Mouse (Mus musculus) embryo, embryonic 10.5 days (tissue): ENCODE measurements around the gene Il18rap.

Experiments used
- DNase-seq: peaks from one replicate; pipeline ENCODE4 v3.0.0-alpha.2; 2015; ENCODE audit warnings: low spot score

Il18rap gene

DNA sequence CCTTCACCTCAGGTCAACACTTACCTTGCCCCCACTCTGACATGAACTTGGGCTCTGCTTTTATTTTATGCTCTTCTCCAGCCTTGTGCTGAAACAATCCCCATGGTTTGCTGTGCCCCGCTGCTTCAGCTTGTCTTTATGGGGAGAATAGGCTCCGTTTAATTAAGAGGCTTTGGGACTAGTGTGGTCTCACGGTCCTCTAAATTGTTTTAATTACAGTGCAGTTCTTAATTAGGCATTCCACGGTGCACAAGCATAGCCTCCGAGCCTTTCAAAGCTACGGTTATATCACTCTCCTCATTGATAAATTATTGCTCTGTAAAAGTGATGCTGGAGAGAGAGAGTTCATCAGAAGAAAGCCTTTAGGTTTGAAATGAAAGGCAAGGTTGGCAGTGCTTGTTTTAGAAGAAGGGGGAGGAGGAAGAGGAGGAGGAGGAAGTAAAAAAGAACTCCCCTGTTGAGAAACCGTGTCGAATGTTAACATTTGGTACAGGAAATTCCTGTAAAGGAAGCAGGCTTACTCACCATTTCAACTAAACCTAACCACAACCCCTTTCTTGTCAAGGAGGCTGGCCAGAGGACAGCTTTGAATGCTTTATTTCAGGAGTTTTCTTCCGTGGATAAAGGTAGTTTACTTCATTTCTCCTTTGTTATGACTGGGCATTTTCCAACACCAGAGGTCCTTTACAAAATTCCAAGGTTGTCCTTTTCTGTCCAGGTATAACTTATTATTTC, at the start of gene Il18rap:
TSS of gene Il18rap (plus strand) at position 512 of the 735 bp plus-strand sequence.
- DNase-seq = no peak

GRCm38 (mm10) chr1:40465477-40466430, 49.4 kb upstream of the Il18rap start, which contains the start of gene Il18r1:
TSS of gene Il18r1 (plus strand) at chr1:40465552.
- no peak for DNase-seq

DNA sequence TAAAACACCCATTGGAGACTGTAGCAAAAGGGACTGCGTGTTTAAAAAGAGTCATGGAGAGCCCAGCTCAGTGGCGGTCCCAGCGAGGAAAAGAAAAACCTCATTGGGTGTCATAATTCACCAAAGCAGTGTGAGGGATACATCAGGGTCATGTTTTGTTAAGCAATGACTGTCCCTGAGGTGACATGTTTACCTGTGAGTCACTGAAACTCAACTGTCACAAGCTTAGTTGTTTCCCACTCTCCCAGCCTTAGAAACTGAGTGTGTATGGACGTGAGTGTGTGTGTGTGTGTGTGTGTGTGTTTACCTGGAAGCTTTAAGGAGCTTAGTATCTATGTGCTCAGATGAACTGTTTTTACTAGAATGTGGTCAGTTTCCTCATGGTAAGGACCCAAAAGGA, 47.9 kb upstream of the Il18rap start:
- no peak for DNase-seq

DNA sequence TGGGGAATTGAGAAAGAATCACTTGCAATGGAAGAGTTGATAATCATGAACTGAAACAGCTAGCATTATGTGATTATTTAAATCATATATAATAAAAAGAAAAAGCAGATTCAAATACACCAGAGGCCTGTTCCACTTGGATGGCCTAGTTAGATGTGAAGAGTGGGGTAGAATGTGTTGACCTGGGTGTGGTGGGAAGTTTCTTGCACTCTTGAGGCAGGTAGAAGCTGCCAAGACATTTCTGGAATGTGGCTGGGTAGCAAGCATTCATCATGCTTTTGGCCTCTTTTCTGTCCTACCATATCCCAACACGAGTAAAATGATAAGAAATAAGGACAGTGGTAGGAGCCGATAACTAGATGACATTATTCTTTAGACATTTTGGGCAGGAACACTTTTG, 46.4 kb upstream of the Il18rap start:
- DNase-seq = no peak

DNA sequence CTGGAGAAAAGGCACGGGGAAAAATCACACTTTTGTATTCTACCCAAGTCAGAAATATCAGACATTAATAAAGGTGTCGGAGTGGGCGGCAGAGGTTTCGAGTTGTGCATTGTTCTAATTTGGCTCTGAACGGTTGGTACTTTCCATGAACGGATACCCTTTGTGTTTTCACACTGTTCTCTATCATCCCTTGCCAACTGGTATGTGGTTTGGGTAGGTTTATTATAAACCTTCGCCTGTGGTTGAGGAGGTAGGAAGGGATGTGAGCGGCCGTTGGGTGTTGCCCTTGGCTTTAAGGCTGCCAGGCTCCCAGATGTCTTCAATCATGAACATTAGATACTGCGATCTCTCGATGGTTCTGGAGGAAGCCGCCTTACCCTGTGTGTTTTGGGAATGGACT, 45.3 kb upstream of the Il18rap start:
- no peak for DNase-seq

DNA sequence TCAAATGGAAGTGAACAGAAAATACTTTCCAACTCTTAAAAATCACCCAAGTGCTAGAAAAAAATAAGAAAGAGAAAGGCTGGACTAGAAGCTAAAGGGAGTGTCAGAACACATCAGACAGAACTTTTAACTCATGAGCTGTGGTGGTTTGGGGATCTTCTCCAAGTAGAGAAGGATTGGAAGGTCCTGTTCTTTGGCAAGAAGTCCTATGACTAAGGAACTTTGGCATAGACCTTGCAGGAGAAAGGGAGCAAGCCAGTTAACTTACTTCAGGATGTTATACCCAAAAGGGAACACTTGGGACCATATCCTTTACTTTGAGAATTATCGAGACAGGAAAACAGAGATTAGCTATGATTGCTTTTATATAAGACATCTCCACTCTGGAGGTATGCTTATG, 42.8 kb upstream of the Il18rap start:
- DNase-seq = no peak

DNA sequence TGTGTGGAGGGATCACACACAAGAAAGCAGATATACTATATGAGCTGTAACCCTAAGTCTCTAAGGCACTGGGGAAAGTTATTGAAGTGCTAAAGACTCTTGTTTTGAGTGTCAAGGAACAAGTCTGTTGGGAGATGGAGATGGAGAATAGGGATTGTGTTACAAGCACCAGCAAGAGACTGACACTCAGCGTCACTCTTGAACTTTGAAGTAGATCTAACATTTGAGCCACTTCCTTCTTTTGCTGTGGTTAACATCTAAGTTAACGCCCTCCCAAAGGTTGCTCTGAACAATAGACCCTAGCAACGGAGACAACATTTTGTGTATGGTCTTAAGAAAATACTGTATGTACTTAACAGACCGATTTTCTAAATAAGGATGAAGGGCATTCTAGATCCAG, 41.5 kb upstream of the Il18rap start:
- no peak for DNase-seq

DNA sequence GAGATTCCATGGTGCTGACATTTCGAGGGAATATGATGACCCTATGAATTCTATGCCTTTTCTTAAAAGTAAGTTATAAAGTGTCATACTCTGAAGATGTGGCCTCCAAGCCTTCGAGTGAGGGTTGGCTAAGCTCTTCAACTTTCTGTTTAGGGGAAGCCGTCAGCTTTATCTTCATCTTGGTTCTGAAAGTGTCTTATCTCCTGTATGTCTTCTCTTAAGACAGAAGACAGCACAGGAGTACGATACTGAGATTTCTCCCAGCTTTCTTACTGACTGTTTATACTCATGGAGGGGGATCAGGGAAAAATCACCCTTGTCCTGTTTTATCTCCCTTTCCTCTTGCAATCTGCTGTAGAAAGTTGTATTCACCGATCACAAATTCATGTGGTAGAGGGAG, 40.8 kb upstream of the Il18rap start:
- DNase-seq = no peak

- DNase-seq = no peak
These were observed 39.5 kb upstream of the Il18rap start for GRCm38 (mm10) chr1:40475697-40476096.

GRCm38 (mm10) chr1:40476756-40477155, 38.4 kb upstream of the Il18rap start:
- DNase-seq = no peak

- no peak for DNase-seq
These were observed 35.6 kb upstream of the Il18rap start for GRCm38 (mm10) chr1:40479505-40479923.

- DNase-seq = no peak
These were observed 20.6 kb upstream of the Il18rap start for GRCm38 (mm10) chr1:40494594-40494993.

DNA sequence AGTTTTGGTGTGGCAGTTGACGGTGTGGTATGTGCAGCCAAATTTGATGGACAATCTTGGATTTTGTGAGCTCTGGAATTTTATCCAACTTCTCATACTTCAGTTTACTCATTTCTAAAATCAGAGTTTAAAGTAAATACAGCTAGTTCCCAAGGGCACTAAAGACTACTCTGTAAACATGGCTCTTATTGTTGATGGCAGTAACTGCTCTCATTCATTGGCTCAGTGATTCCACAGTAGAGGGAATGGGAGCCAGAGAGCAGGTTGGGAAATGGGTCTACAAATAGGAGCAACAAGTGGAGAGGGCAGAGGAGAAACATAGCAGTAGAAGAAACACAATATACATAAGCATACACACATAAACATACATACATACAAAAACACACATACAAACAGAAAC, 15.5 kb upstream of the Il18rap start:
- DNase-seq = no peak

DNA sequence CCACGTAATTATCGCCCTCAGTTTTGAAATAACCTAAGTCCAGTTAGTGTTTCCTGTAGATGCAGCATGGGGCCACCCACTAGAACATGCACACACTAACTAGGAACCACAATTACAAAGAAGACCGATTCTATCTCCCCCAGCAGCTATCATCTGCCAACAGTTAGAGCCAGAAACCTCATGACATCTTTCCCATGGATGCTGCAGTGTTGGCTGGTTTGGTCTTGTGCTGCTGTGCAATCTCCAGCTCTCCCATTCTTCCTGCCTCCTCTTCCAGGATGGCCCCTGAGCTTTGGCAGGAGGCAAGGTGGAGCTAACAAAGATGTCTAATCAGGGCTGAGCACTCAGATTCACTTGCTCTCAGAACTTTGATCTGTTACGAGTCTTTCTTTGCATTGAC, 14.0 kb upstream of the Il18rap start:
- no peak for DNase-seq

- no peak for DNase-seq
These were observed 13.4 kb upstream of the Il18rap start for GRCm38 (mm10) chr1:40501546-40502398.

- no peak for DNase-seq
These were observed 10.6 kb upstream of the Il18rap start for GRCm38 (mm10) chr1:40504548-40504947.

- no peak for DNase-seq
These were observed 1.2 kb downstream of the Il18rap start for GRCm38 (mm10) chr1:40516364-40516763.

DNA sequence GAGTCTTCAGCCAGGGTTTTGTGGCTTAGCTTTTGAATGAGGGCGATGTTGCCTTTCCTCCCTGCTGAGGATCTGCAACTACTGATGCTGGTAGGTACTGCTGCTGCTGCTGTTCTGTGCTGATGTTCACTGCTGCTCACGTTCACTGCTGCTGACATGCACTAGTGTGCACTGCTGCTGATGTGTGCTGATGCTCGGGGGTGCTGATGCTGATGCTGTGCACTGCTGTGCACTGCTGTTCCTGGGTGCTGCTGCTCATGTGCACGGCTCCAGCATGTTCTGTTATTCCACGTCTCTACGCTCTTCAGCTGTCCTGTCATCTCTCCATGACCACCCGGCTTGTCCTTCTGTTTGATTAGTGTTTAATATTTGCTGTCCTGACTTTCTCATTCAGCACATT, 7.8 kb downstream of the Il18rap start:
- DNase-seq = no peak

DNA sequence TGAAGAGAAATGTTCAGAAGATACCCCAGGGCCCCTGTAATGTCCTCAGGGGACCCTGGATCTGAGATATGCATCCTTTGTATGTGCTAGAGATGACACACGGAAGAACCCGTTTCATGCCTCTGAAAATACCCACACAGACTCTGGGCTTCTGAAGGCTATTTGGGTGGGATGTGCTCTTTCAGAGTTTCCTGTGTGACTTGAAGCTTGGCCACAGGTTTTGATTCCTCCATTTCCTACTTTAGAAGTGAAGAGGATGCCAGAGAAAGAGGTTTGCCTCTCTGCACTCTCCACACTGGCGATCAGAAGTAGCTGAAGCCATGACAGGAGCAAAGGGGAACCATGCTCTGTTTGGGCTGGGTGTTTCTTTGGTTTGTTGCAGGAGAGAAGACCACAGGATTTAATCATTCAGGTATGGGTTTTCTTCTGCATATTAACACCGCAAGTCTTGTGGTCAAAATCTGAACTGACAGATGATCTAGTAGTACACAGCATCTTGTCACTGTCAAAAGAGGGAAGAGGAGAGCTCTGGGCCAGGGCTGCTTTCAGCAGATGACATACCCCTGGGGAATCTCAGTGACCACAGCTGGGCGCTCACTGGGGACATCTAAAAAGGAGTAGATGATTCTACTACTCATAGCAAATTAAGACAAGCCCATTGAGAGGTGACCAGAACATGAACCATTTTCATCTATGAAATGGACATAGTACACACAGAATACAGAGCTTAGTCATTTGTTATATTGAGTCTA, 9.0 kb downstream of the Il18rap start:
- DNase-seq = no peak

DNA sequence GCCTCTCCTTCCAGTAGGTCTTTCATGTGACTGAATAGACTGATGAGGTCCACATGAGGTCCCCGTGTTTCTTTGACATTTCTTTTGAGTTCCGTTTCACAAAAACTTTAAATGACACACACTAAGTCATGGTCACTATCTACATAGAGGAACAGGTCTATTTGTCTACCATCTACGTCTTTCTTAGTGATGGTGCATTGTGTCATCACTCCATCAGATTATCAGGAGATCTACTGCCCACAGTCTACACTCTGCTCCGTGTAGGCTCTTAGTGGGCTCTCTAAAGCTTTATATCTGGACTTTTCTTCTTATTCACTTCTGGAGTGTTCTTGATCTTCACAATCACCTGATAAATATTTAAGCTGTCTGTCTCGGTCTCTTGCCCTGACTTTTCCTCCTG, 14.1 kb downstream of the Il18rap start:
- no peak for DNase-seq

DNA sequence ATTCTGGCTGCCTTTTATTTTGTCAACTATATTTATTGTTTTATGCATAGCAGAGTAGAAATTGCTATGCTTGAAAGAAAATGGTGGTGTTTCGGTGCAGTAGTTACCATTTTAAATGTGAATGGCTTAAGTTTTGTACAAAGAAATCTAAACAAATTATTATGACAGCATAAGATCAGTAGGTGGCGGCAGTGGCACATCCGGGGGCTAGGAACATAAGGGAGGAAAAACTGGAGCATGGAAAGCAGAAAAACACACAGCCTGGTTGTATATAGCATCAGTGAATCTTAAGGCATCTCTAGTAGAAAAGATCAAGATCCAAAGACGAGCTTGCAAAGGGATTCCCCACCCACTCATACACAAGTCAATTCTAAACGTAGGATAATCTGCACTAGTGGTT, 22.4 kb downstream of the Il18rap start:
- DNase-seq = no peak
